Mouse (Mus musculus): ENCODE data around the gene Cul4a.

DNA sequence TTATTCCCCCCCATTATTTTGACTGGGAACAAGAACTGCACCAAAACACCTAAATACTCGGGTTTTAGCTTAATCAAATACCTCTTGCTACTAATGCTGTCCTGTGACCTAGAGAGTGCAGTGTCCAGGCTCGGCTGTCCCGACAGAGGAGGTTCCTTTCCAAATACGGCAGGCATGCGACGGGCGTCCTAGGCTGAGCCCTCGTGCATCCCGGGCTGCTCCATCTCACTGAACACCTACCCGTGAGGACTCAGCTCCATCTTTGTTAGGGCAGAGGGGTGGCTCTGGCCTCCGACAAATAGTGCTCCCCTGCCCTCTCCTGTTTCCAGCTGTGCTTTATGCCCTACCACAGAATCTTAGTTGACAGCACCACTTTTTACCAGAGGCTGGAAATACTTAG, 6.5 kb downstream of the Cul4a start:
- no peak for TF ChIP-seq CTCF (IDR thresholded peaks at IDR 0.05; ENCODE audit: low read depth)
- TF ChIP-seq EP300 (optimal IDR thresholded peaks at IDR 0.05): no peak

Data from stomach, postnatal 0 days (tissue).